Mouse (Mus musculus) 3T3-L1 (cell line): ENCODE measurements around the gene Prpf38b.

Experiments used
- DNase-seq: peaks from one replicate; pipeline ENCODE4 v3.0.0-alpha.2; 2015; ENCODE audit warnings: low read depth, low spot score

Prpf38b gene

DNA sequence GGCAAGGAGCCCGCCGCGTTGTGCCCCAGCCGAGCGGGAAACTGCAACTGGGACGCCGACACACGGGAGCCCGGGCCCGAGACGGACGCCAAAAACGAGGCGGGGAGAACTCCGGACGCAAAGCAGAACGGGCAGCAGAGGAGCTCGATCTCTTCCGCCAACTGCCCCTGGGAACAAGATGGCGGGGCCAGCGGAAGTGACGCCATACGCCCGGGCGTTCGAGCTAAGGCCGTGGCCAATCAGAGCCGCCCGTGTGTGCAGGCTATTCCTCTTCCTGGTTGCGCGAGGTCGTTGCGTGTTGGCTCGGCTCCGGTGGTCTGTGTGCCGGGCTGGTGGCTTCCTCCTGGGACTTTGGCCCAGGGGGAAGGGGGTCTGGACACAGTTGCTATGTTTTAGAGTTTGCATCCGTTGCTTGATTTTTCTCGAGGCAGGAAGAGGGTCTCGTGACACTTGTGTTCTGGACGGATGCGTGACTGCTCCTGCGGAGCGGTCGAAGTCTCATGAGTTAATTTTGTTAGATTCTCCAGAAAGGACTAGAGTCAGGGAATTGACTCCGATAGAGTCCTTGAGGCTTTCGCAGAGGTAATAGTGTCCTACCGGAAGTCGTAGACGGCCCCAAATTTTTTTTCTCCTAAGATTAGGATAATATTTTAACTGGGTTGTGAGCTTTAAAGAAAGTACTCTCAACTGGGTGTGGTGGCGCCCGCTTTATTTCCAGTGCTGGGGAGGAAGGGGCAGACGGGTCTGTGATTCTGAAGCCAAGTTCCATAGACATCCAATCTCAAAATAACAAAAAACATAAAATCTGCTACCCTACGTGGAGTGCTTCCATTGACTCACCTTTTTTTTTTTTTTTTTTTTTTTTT lies at the start of gene Prpf38b:
Prpf38b (minus strand) TSS at position 180 of the 866 bp plus-strand sequence.
- peak; percentile 98 for DNase-seq

DNA sequence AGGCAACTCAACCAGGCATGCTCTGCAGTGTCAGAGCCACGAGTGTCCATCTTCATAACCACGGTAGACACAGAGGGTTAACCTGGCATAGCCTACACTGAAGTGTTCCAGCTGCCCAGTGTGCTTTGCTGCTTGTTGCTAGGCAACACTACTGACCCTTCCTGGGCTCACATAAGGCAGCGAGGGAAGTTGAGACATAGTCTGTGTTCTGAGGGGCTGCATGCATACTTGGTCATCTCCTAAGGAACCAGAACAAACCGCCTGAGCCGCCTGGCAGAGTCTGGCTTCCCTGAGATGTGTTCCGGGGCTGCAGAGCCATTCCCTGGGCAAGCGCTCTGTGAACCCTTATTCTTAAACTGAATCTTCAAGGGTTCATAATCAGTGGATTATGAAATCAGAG lies 49.7 kb upstream of the Prpf38b start:
- DNase-seq: no peak

DNA sequence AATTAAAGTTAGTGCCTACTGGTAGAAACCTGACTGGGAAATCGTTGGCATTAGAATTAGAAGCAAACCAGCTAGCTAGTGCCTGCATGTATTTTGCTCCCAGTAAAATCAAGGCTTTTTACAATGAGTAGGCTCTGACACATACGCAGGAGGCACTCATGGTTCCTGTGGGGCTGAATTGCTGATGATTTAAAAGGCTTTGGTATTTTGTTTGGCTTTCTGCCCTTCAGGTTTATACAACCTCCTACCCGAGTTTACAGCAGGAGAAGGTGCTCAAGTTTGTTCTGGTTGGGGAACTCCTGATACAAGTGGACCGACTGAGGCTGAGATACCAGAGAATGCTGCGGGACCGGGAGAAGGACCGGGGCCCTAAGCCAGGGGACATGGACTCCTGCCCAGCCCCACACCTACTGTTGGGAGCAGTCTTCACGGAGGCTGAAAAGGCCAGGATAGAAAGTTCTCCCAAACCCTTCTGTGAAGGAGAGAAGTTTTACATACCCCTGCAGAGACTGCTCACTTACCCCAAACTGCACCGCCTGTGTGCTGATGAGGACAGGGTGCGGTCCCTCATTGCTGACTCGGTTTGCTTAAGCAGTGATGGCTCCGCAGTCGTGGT lies 48.3 kb upstream of the Prpf38b start:
- DNase-seq: peak; percentile 66

DNA sequence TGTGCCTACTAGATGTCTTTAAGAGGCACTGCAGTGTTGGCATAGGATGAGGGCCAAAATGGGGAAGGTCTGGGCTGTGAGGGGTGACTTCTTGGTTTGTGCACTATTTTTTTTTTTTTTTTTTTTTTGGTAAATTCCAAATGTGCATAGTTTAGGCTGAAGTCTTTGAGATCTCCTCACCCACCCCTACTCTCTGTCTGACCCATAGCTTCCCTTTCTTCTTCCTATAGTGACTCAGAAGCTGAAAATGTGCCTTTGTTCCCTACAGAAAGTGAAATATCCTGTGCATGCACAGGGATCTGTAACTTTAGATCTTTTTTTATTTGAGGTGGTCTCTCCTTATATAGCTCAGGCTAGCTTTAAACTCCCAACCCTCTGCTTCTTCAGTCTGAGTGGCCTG lies 46.4 kb upstream of the Prpf38b start:
- peak; percentile 67 for DNase-seq

DNA sequence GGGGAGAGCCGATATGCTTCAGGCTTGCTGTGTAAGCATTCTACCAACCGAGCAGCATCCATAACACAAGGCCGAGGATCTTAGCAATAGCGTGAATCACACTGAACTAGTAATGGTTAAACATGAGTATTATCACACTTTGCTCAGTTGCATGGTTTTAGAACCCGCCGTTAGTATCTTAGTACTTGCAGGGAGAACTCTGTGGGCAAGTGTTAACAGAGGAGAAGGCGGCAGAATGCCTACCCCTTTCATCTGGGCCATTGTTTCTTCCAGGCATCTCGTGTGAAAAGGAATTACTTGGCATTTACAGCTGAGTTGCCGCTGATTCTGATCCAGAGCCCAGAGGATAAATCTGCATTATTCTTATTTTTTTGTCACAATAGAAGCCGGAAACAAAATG lies 29.5 kb upstream of the Prpf38b start:
- no peak for DNase-seq

DNA sequence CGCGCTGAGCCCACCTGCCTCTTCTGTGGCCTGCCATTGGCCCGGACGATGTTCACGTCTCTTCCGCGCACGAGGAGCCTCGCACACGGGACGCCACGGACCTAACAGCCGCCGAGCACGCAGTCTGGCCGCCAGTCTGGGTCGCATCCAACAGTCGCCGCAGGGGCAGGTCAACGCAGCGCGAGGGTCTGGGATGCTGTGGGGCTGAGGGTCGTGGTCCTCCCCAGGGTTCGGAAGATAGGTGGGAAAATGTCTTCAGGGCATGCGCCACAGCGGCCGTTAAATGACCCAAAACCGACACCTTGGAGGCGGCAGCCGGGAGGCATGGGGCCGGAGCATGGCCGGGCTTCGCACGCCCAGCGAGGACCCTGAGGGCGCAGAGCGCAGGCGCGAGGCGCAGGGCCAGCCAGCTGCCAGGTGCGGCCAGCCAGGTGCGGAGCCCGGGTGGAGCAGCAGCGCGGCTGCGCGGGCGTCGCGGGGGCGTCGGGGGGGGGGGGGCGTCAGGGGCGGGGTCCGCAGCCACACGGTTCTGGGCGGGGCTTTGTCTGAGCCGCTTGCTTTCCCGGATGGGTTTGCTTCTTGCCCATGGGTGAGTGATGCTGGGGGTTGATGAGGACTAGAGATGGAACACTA lies 28.6 kb upstream of the Prpf38b start, which contains the start of gene Gm9857:
Gm9857 (minus strand) TSS at position 445 of the 633 bp plus-strand sequence.
- no peak for DNase-seq

DNA sequence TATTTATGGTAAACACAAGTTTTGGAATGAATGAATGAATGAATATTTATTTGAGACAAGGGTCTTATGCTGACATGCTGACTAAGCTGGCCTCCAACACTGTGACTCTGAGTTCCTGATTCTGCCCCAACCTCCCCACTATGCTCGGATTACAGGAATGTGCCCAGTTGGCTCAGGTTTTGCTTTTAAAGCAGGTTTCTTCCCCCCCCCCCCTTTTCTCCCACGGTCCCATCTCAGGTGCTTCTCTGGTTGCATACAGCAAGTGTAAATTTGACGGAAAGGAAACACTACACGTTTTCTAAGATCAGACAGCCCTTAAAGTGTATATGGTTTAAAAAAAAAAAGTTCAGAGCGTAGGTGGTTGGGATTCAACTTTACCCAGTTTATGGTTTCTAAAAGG lies 28.0 kb upstream of the Prpf38b start, which contains the start of gene Henmt1:
Henmt1 (plus strand) TSS at position 301 of the 400 bp plus-strand sequence.
- DNase-seq: no peak

DNA sequence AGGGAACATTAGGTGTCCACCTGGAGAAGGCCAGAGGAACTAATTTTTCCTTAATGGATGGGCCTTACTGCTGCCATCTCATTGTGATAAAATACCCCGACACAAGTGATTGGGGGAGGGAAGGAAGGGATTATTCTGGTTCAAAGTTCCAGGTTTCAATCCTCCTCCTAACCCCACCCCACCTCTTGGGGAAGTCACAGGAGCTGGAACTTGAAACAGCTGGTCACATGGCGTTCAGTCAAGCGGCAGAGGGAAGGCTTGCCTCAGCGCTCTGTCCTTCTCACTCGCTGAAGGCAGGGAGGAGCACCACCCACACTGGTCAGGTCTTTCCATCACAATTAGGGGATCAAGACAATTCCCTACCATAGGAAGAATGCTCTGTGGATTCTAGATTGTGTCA lies 27.2 kb upstream of the Prpf38b start:
- no peak for DNase-seq

DNA sequence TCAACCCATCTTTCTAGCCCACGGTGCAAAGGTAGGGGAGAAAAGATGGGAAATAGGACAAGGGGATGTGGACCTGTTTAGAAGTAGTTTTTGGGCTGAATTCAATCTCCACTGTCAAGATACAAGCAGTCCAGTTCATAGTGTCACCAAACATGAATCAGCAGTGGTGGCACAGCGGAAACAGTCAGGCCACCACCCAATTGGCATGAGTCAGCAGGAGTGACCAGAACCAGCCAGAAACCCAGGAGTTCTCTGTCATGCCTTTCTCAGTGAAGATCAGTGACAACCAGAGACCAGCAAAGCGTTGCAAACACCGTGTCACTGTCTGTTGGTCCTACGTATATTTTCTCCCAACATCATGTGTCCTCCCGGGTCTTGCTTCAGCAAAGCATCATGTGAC lies 22.0 kb upstream of the Prpf38b start:
- DNase-seq: no peak

DNA sequence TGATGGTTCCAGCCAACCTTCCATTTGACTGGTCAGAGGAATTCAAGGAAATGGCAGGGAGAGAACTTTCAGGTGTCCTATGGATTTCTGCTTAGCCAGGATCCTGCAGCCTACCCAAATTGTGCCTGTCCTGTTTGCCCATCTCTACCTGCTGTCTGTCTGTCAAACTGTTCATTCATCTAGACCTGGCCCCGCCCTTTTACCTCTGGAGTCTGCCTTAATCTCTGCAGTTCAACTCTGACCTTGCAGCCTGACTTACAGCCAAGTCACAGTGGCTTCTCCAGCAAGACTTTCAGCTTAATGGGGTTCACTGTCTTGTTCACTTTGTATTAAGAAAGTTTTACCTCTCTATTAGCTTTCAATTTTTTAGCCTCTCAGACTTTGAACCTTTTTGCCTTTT lies 14.8 kb upstream of the Prpf38b start:
- DNase-seq: no peak

DNA sequence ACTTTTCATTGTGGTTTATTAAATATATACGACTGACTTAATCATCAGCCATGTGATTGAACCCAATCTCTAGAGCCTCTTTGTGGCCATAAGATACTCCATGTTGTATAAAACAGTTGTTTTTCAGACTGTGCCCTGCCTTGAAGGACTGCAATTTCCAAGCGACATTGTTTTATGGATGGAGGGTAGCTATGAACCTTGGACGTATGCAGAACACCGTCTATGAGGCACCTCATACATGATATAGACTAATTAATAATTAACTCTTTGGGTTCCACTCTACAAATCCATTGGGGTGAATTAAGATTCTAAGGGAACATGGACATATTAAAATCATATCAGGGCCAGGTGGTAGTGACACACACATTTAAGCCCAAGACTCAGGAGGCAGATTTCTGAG lies 14.2 kb upstream of the Prpf38b start:
- DNase-seq: no peak

DNA sequence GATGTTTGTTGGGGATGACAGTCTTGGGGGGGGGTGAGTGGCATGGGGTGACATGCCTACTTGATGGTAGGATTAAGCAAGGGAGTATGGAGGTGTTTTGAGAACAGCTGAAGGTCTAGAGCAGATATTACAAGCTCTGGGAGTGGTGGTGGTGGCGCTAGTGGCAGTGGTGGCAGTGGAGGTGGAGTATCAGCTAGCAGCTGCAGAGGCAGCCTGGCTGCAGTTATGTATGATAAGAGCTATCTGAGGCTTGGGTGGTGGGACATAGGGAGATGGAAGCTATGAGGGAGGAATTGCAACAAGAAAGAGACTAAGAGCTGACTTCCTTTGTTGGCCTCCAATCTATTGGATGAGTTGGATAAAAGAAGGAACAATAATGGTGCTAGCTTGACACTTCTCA lies 10.3 kb upstream of the Prpf38b start:
- no peak for DNase-seq

DNA sequence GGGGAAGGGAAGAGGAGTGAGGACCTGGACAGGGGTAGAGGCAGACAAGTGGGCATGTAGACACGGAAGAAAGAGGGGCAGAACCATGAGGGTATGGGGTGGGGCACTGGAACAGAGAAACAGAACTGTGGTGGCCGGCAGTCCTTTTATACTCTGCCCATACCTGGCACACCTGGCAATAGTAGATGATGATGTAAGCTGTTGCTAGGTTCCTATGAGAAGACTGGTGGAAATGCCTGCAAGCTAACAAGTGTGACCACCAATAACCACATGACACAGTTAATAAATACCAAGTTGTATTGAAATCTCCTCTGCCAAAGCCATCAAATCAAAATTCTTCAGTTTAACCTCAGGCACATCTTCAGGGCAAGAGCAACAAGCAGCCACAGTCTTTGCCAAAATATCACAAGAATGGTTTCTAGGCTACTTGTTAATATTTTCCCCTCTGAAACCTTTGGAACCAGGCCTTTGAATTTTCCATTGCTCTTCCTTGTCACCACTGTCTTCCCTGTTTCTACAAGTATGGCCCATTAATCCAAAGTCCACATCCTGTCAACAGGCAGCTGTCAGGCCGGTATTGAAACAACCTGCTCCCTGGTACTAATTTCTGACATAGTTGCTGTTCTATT lies 9.0 kb upstream of the Prpf38b start:
- DNase-seq: no peak

DNA sequence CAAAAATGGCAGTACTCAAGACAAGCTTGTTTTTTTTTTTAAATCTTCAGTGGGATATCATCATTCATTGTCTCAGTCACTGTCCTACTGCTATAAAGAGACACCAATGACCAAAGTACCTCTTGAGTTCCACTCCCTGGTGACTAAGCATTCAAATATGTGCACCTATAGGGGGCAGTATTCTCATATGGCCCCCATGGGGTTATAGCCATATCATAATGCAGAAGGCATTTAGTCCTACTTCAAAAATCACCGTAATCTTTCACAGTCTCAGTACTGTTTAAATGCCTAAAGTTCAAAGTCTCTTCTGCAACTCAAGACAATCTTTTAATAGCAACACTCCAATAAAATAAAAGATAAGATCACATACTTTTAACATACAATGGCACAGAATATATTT lies 7.3 kb upstream of the Prpf38b start:
- DNase-seq: no peak

DNA sequence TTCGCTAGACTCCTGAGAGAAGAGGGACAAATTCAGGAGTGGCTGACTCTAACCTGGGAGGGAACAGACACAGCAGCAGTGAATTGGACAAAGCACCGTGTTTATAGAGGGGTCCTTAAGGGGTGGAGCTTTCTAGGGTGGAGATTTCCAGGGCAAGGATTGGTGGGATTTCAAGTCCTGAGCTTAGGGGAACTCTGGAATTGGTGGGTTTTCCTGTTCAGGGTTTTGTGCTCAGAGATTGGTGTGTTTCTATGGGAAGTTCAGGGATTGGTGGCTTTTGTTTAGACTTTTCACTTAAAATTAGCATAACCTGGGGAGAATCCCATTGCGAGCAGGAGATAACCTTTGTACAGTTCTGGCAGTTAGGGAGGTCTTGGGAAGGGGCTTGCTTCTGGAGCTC lies 6.5 kb upstream of the Prpf38b start:
- DNase-seq: no peak

DNA sequence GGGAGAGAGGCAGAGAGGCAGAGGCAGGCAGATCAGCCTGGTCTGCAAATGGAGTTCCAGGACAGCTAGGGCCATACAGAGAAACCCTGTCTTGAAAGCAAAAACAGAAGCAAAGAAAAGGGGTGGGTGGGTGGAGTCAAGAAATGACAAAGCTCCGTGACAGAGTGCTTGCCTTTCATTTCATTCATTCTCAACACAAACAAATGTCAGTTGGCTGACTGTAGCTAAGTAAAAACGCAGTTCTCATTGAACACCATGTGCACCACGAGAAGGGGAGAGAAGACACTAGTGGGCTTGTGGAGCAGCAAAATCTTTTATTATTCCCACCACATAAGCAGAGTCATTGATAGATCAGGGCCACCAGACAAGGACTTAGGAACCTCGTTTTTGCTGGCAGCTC lies 5.3 kb upstream of the Prpf38b start:
- DNase-seq: no peak

DNA sequence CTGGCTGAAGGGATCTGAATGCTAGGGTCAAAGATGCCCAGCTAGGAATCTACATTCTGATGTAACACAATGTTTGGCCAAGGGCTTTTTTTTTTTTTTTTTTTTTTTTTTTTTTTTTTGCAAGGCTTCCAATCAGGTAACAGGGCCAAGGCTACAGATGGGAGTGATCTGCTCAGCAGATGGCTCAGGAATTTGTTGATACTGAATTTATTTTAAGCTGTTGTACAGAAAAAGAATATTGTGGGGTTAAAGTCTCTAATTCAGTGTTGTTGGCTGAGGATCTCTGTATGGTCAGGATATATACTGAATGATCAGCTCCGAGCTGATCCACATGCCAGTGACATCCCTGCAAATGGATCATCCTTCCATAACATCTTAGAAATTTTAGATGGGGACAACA lies 4.5 kb upstream of the Prpf38b start:
- peak; percentile 32 for DNase-seq

DNA sequence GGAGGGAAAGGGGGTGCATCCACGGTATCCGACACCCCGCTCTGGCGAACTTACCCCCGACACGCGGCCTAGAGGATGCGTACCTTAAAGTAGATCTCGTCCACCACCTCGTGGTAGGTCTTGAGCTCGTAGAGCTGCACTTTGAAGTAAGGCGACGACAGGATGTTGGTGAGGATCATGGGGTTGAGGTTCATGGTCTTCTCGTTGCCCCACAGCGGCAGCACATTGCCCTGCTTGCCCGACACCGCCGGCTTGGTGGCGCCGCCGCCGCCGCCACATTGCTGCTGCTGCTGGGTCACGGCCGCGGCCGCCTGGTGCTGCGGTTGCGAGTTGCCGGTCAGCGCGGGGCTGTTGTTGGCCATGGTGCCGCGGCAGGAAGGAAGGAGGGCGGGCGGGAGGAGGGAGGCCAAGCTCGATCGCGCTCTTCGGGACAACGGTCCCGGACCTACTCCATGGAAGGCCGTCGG lies 413 bp downstream of the Prpf38b start:
- peak; percentile 89 for DNase-seq

DNA sequence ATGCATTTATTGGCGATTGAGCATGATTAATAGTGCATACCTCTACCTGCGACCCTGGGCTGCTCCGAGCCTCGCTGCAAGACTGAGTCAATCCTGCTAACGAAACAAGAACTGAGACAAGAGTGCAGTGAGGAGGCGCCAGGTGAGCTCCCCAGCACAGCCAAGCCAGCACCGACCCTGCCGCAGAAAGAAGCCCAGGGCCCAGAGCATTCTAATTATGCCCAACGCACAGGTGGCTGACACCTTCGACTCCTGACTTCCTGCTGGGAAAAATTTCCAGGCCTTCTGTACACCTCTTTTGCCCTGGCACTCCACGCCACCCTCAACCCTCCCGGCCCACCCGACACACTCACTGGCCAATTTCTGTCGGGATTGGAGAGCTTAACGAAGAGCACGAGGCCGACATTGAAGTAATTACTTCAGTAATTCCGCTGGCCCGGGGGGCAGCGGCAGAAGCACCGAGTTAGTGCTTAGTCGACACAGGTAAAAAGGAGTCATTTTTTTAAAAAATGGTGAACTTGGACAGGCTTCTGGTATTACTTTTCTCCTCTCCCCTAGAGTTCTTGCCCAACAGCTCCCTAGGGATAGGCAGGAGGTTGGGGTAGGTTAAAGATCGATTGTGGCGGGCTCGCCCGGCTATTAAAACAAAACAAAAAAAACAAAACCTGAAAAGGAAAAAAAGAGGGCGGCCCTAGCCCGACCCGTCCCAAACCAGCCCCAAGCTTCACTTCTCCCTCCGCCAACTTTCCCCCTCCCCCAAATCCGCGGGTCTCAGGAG lies 1.0 kb downstream of the Prpf38b start:
- peak; percentile 25 for DNase-seq

DNA sequence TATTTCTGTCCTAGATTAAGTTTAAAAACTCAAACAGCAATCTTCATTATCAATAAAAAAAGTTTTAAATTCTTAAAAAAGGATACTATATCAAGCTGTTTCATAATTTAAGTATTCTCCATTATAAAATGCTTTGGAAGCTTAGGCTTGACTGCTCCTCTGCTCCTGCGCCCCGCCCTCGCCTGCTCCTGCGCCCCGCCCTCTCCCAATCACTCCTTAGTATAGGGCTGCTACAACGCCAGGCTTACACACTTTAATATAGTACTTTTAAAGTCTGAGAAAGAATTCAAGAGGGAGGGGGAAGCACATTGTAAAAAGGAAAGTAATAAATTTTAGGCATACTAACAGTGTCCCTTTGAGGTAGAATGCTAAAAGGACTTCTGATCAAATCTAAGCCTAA lies 8.6 kb downstream of the Prpf38b start:
- no peak for DNase-seq

DNA sequence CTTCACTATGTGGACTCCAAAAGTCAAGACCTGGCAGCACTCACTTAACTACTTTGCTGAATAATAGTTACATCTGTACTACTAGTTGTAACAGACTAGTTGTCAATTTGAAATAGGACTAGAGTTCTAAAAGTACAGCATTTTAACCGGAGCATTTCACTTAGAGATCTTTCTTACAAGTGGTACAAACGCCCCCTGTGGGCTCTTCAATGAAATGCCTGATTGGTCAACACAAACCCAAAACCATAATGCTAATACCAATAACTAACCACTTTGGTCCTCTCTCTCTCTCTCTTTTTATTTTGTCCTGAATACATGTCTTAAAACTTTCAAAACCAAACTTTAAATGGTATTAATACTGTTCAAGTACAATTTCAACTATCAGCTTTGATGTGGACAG lies 9.5 kb downstream of the Prpf38b start:
- DNase-seq: peak; percentile 64
